Mouse (Mus musculus): ENCODE data around the gene Akap9. TPM values are rescaled to one million over a fixed set of nuclear protein-coding genes. Genes with fewer than 3 reads are reported as not detected.
A peak's percentile ranks its signal among the peaks of the same experiment; 100 is the strongest.
"Not testable (repeated sequence)": the region's sequence is repeated elsewhere in the genome, so short reads cannot be mapped to it uniquely, and the experiment has no call there.

Gene Akap9
- polyA plus RNA-seq, 1 experiment = 3.0 TPM

- H3K36me3 ChIP-seq (ENCODE audit: control insufficient read depth, insufficient read depth) = peaks cover 16% of the 10 kb centered on the region
- no peak overlapping the region for H3K4me3 ChIP-seq
- peak overlapping the region; percentile 18 for H3K4me2 ChIP-seq (ENCODE audit: low read depth)
- H3K27me3 ChIP-seq (ENCODE audit: control insufficient read depth, insufficient read depth, insufficient read length) = no peaks in the 10 kb centered on the region
- no peak overlapping the region for H3ac ChIP-seq (ENCODE audit: control insufficient read depth, insufficient read length)
- no peak for TF ChIP-seq MAX (IDR thresholded peaks at IDR 0.05; ENCODE audit: low read depth)
- no peak for TF ChIP-seq POLR2A (IDR thresholded peaks at IDR 0.05; ENCODE audit: insufficient read length, low read depth)
- TF ChIP-seq SRF (IDR thresholded peaks at IDR 0.05; ENCODE audit: control insufficient read depth, insufficient read length, low read depth) = no peak
- peak; percentile 30 for TF ChIP-seq TCF12 (IDR thresholded peaks at IDR 0.05; ENCODE audit: insufficient read depth, poor library complexity, severe bottlenecking)
- no peak for TF ChIP-seq REST (IDR thresholded peaks at IDR 0.05; ENCODE audit: insufficient read depth, insufficient read length)
- TF ChIP-seq E2F4 (IDR thresholded peaks at IDR 0.05; ENCODE audit: insufficient read depth) = no peak
- TF ChIP-seq USF1 (IDR thresholded peaks at IDR 0.05; ENCODE audit: low read depth) = peak; percentile 45
- TF ChIP-seq MYOG (IDR thresholded peaks at IDR 0.05; ENCODE audit: control insufficient read depth in 1 of 3, insufficient read depth in 1 of 3, insufficient read length in 2 of 3, low read depth in 2 of 3) = peak in 1 of 3 experiments; percentile 88
- TF ChIP-seq POLR2AphosphoS2 (IDR thresholded peaks at IDR 0.05; ENCODE audit: insufficient read length, low read depth) = no peak
- TF ChIP-seq CEBPB (IDR thresholded peaks at IDR 0.05; ENCODE audit: insufficient read depth, poor library complexity, severe bottlenecking) = no peak
- peak in 2 of 3 experiments; percentile 8 to 54 for TF ChIP-seq MYOD1 (IDR thresholded peaks at IDR 0.05; ENCODE audit: control insufficient read depth in 1 of 3, insufficient read length in 2 of 3, low read depth in 2 of 3)
- H3K79me2 ChIP-seq (ENCODE audit: control insufficient read depth, insufficient read depth) = no peaks in the 10 kb centered on the region
Observed at GRCm38 (mm10) chr5:4006606-4007005, 78.8 kb downstream of the Akap9 start.

- H3ac ChIP-seq (ENCODE audit: control insufficient read depth, insufficient read length) = no peak overlapping the region
- no peaks in the 10 kb centered on the region for H3K79me2 ChIP-seq (ENCODE audit: control insufficient read depth, insufficient read depth)
- peaks cover 30% of the 10 kb centered on the region for H3K36me3 ChIP-seq (ENCODE audit: control insufficient read depth, insufficient read depth)
- no peaks in the 10 kb centered on the region for H3K27me3 ChIP-seq (ENCODE audit: control insufficient read depth, insufficient read depth, insufficient read length)
- TF ChIP-seq E2F4 (IDR thresholded peaks at IDR 0.05; ENCODE audit: insufficient read depth) (no peak), TCF3 (IDR thresholded peaks at IDR 0.05; ENCODE audit: insufficient read length, low read depth) (no peak), POLR2A (IDR thresholded peaks at IDR 0.05; ENCODE audit: insufficient read length, low read depth) (no peak), SRF (IDR thresholded peaks at IDR 0.05; ENCODE audit: control insufficient read depth, insufficient read length, low read depth) (no peak), REST (IDR thresholded peaks at IDR 0.05; ENCODE audit: insufficient read depth, insufficient read length) (no peak), MAX (IDR thresholded peaks at IDR 0.05; ENCODE audit: low read depth) (no peak)
- H3K4me3 ChIP-seq = no peak overlapping the region
- H3K4me2 ChIP-seq (ENCODE audit: low read depth) = no peak overlapping the region
Observed at GRCm38 (mm10) chr5:4008266-4008665, 80.4 kb downstream of the Akap9 start.

DNA sequence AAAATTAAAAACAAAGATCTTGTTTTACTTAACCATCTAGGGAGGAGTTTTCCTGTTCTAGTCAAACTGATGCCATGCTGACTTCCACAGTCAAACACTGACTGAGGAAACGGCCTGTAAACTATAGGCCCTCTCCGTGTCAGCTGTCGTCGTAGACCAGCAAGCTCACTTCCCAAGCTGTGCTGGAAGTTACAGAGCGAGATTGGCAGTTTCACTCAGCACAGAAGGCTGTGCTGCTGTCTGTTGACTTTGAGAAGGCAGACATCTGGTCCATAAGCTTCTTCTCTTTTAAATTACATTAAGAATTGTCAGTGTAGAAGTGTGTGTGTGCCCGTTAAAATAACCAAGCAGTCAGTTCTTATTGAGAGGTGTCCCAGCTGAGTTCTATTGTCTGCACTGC, 81.7 kb downstream of the Akap9 start:
- Histone ChIP-seq H3K4me2 (ENCODE audit: low read depth) (no peak overlapping the region), H3K36me3 (ENCODE audit: control insufficient read depth, insufficient read depth) (peaks cover 28% of the 10 kb centered on the region), H3K4me3 (no peak overlapping the region), H3K79me2 (ENCODE audit: control insufficient read depth, insufficient read depth) (no peaks in the 10 kb centered on the region), H3K27me3 (ENCODE audit: control insufficient read depth, insufficient read depth, insufficient read length) (no peaks in the 10 kb centered on the region), H3ac (ENCODE audit: control insufficient read depth, insufficient read length) (no peak overlapping the region)
- TF ChIP-seq E2F4 (IDR thresholded peaks at IDR 0.05; ENCODE audit: insufficient read depth) (no peak), POLR2AphosphoS2 (IDR thresholded peaks at IDR 0.05; ENCODE audit: insufficient read length, low read depth) (no peak), CEBPB (IDR thresholded peaks at IDR 0.05; ENCODE audit: insufficient read depth, poor library complexity, severe bottlenecking) (no peak), SRF (IDR thresholded peaks at IDR 0.05; ENCODE audit: control insufficient read depth, insufficient read length, low read depth) (no peak), TCF3 (IDR thresholded peaks at IDR 0.05; ENCODE audit: insufficient read length, low read depth) (no peak), USF1 (IDR thresholded peaks at IDR 0.05; ENCODE audit: low read depth) (no peak), POLR2A (IDR thresholded peaks at IDR 0.05; ENCODE audit: insufficient read length, low read depth) (no peak), REST (IDR thresholded peaks at IDR 0.05; ENCODE audit: insufficient read depth, insufficient read length) (no peak), TCF12 (IDR thresholded peaks at IDR 0.05; ENCODE audit: insufficient read depth, poor library complexity, severe bottlenecking) (no peak)

- H3K36me3 ChIP-seq (ENCODE audit: control insufficient read depth, insufficient read depth) = peaks cover 23% of the 10 kb centered on the region
- H3K4me2 ChIP-seq (ENCODE audit: low read depth); H3K27me3 ChIP-seq (ENCODE audit: control insufficient read depth, insufficient read depth, insufficient read length); H3ac ChIP-seq (ENCODE audit: control insufficient read depth, insufficient read length); H3K79me2 ChIP-seq (ENCODE audit: control insufficient read depth, insufficient read depth); H3K4me3 ChIP-seq: not testable (repeated sequence)
Observed at GRCm38 (mm10) chr5:4017646-4018045, 89.8 kb downstream of the Akap9 start.

GRCm38 (mm10) chr5:4019377-4019776, 91.5 kb downstream of the Akap9 start:
- no peaks in the 10 kb centered on the region for H3K27me3 ChIP-seq (ENCODE audit: control insufficient read depth, insufficient read depth, insufficient read length)
- H3K36me3 ChIP-seq (ENCODE audit: control insufficient read depth, insufficient read depth) = peaks cover 16% of the 10 kb centered on the region
- H3K4me2 ChIP-seq (ENCODE audit: low read depth) = no peak overlapping the region
- no peak overlapping the region for H3ac ChIP-seq (ENCODE audit: control insufficient read depth, insufficient read length)
- H3K79me2 ChIP-seq (ENCODE audit: control insufficient read depth, insufficient read depth) = no peaks in the 10 kb centered on the region
- no peak for TF ChIP-seq REST (IDR thresholded peaks at IDR 0.05; ENCODE audit: insufficient read depth, insufficient read length)
- TF ChIP-seq MYOD1 (IDR thresholded peaks at IDR 0.05; ENCODE audit: control insufficient read depth in 1 of 3, insufficient read length in 2 of 3, low read depth in 2 of 3) = no peak
- TF ChIP-seq CEBPB (IDR thresholded peaks at IDR 0.05; ENCODE audit: insufficient read depth, poor library complexity, severe bottlenecking) = no peak
- TF ChIP-seq E2F4 (IDR thresholded peaks at IDR 0.05; ENCODE audit: insufficient read depth) = no peak
- no peak for TF ChIP-seq SRF (IDR thresholded peaks at IDR 0.05; ENCODE audit: control insufficient read depth, insufficient read length, low read depth)
- TF ChIP-seq USF1 (IDR thresholded peaks at IDR 0.05; ENCODE audit: low read depth) = no peak
- no peak for TF ChIP-seq MAX (IDR thresholded peaks at IDR 0.05; ENCODE audit: low read depth)
- no peak for TF ChIP-seq TCF12 (IDR thresholded peaks at IDR 0.05; ENCODE audit: insufficient read depth, poor library complexity, severe bottlenecking)
- TF ChIP-seq POLR2AphosphoS2 (IDR thresholded peaks at IDR 0.05; ENCODE audit: insufficient read length, low read depth) = no peak
- TF ChIP-seq POLR2A (IDR thresholded peaks at IDR 0.05; ENCODE audit: insufficient read length, low read depth) = no peak
- no peak for TF ChIP-seq MYOG (IDR thresholded peaks at IDR 0.05; ENCODE audit: control insufficient read depth in 1 of 3, insufficient read depth in 1 of 3, insufficient read length in 2 of 3, low read depth in 2 of 3)
- no peak for TF ChIP-seq TCF3 (IDR thresholded peaks at IDR 0.05; ENCODE audit: insufficient read length, low read depth)
- no peak overlapping the region for H3K4me3 ChIP-seq
